Mouse (Mus musculus): Measurements from ENCODE around the gene Gopc. TPM values are rescaled to one million over a fixed set of nuclear protein-coding genes. Genes with fewer than 3 reads are reported as not detected.
"Not testable (repeated sequence)": the region's sequence is repeated elsewhere in the genome, so short reads cannot be mapped to it uniquely, and the experiment has no call there.

The Gopc gene
- polyA plus RNA-seq, 1 experiment from 2014 or later: 26.2 TPM

DNA sequence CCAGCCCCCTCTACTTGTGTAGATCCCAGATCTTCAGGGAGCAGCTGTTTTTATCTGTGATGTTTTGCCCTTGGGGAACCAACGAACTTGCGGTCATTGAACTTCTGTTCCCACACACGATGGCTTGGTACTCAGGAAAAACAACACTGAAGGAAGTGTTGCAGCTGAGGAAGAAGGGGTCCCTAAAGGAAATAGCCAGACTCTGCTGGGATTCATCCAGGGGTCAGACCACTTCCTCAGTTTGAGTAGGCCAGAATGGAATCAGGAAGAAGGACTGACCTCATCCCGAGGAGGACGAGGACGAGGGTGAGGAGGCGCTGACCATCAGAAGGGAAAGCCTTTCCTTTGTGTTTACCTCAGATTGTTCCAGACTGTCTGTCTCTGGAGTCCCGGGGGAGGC, 72.7 kb downstream of the Gopc start:
- DNase-seq (ENCODE audit: low read depth, low spot score) (no peak), ATAC-seq (no peak)
- CTCF ChIA-PET: no interaction called here
- no peak for TF ChIP-seq CTCF (IDR thresholded peaks at IDR 0.05)
- POLR2A ChIA-PET: no interaction called here
- in situ Hi-C loops (cut with MboI; ENCODE audit: low pct_unique_long_range_greater_than_20kb): no loop called here
- no peaks in the 10 kb centered on the region for H3K27me3 ChIP-seq

GRCm38 (mm10) chr10:52304574-52304973, 77.3 kb downstream of the Gopc start:
- no peaks in the 10 kb centered on the region for H3K27me3 ChIP-seq
- DNase-seq (ENCODE audit: low read depth, low spot score) (no peak), ATAC-seq (no peak)
- no peak for TF ChIP-seq CTCF (IDR thresholded peaks at IDR 0.05)
- ChIA-PET POLR2A (no interaction called here), CTCF (interaction anchor here (1.1 kb wide), 1 partner anchor 20 kb away, joined by 3 read pairs; no protein-coding TSS in a partner anchor)
- in situ Hi-C loops (cut with MboI; ENCODE audit: low pct_unique_long_range_greater_than_20kb): no loop called here

DNA sequence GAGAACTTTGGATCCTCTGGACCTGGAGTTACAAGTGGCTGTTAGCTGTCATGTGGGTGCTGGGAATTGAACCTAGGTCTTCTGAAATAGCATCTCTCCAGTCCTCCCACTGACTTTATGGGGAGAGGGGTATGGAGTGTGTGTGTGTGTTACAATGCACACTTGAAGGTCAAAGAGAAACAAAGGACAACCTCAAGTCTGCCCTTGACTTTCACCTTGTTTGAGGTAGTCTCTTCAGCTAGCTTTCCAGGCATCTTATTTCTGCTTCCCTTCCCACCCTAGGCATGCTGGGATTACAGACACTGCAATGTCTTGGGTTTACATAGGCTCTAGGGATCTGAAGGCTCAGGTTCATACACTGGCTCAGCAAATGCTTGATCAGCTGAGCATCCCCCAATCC, 79.7 kb downstream of the Gopc start:
- no peak for TF ChIP-seq CTCF (IDR thresholded peaks at IDR 0.05)
- ChIA-PET POLR2A (no interaction called here), CTCF (no interaction called here)
- in situ Hi-C loops (cut with MboI; ENCODE audit: low pct_unique_long_range_greater_than_20kb): no loop called here
- ATAC-seq (no peak), DNase-seq (ENCODE audit: low read depth, low spot score) (no peak)
- no peaks in the 10 kb centered on the region for H3K27me3 ChIP-seq

DNA sequence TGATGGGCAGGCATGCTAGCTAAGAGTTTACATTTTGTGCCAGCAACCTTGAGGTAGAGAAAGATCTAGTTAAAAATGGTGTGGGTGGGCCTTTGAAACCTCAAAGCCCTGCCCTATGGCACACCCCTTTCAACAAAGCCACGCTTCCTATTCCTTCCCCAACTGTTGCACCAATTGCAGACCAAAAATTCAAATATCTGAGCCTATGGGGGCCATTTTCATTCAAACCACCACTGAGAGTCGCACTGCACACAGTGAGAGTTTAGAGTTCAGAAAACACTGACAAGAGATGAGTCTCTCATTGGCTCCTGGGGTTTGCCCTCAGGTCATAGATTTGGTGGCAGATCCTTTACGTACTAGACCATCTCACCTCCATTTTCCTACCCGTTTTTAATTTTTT, 80.2 kb downstream of the Gopc start:
- ChIA-PET POLR2A (no interaction called here), CTCF (no interaction called here)
- DNase-seq (ENCODE audit: low read depth, low spot score) (no peak), ATAC-seq (no peak)
- no peak for TF ChIP-seq CTCF (IDR thresholded peaks at IDR 0.05)
- H3K27me3 ChIP-seq: no peaks in the 10 kb centered on the region
- in situ Hi-C loops (cut with MboI; ENCODE audit: low pct_unique_long_range_greater_than_20kb): no loop called here

- CTCF ChIA-PET; ATAC-seq; in situ Hi-C loops (cut with MboI; ENCODE audit: low pct_unique_long_range_greater_than_20kb); DNase-seq (ENCODE audit: low read depth, low spot score); H3K27me3 ChIP-seq; POLR2A ChIA-PET: not testable (repeated sequence)
These were observed 83.4 kb downstream of the Gopc start for GRCm38 (mm10) chr10:52298568-52298967.

DNA sequence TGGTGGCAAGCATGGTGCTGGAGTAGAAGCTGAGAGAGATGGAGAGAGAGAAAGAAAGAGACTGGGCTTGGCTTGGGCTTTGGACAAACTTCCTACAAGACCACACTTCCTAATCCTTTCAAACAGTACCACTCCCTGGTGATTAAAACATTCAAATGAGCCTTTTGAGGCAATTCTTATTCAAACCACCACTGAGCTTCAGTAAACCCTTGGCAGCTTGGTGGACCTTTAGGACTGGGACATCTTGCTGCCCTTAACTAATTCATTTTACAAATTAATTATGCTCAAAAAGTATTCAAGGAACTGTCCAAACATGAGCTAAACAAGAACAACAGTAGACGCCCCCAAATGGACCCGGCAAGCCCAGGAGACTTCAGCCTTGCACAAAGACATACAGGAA, 86.0 kb downstream of the Gopc start:
- ChIA-PET POLR2A (no interaction called here), CTCF (no interaction called here)
- DNase-seq (ENCODE audit: low read depth, low spot score) (no peak), ATAC-seq (no peak)
- no peak for TF ChIP-seq CTCF (IDR thresholded peaks at IDR 0.05)
- no peaks in the 10 kb centered on the region for H3K27me3 ChIP-seq
- in situ Hi-C loops (cut with MboI; ENCODE audit: low pct_unique_long_range_greater_than_20kb): no loop called here

GRCm38 (mm10) chr10:52293921-52294577, 87.9 kb downstream of the Gopc start:
- ATAC-seq (no peak), DNase-seq (ENCODE audit: low read depth, low spot score) (no peak)
- CTCF ChIA-PET: no interaction called here
- in situ Hi-C loops (cut with MboI; ENCODE audit: low pct_unique_long_range_greater_than_20kb): no loop called here
- H3K27me3 ChIP-seq: no peaks in the 10 kb centered on the region
- TF ChIP-seq CTCF (IDR thresholded peaks at IDR 0.05): no peak
- POLR2A ChIA-PET: interaction anchor here (0.6 kb wide), 1 partner anchor 75 kb away, joined by 3 read pairs; no protein-coding TSS in a partner anchor

DNA sequence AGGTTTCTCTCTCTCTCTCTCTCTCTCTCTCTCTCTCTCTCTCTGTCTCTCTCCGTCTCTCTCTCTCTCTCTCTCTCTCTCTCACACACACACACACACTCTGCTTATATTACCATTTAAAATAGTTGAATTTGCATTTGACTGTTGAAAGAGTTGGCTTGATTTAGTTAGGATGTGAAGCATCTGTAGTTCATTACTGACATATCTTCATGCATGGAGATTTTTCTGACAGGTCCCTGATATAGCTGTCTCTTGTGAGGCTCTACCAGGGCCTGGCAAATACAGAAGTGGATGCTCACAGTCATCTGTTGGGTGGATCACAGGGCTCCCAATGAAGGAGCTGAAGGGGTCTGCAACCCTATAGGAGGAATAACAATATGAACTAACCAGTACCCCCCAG, 89.5 kb downstream of the Gopc start:
- in situ Hi-C loops (cut with MboI; ENCODE audit: low pct_unique_long_range_greater_than_20kb); CTCF ChIA-PET; DNase-seq (ENCODE audit: low read depth, low spot score); H3K27me3 ChIP-seq; ATAC-seq; POLR2A ChIA-PET: not testable (repeated sequence)

- ATAC-seq (no peak), DNase-seq (ENCODE audit: low read depth, low spot score) (no peak)
These were observed 92.7 kb downstream of the Gopc start for GRCm38 (mm10) chr10:52289261-52289660.

GRCm38 (mm10) chr10:52287852-52288533, 93.9 kb downstream of the Gopc start:
- ChIA-PET POLR2A (interaction anchor here (0.7 kb wide), 1 partner anchor 13 kb away, joined by 3 read pairs; no protein-coding TSS in a partner anchor), CTCF (no interaction called here)
- no peaks in the 10 kb centered on the region for H3K27me3 ChIP-seq
- ATAC-seq (no peak), DNase-seq (ENCODE audit: low read depth, low spot score) (no peak)
- in situ Hi-C loops (cut with MboI; ENCODE audit: low pct_unique_long_range_greater_than_20kb): no loop called here
- no peak for TF ChIP-seq CTCF (IDR thresholded peaks at IDR 0.05)

More at GRCm38 (mm10) chr10:52289261-52289660, 92.7 kb downstream of the Gopc start:
- POLR2A ChIA-PET: no interaction called here
- H3K27me3 ChIP-seq: no peaks in the 10 kb centered on the region
- CTCF ChIA-PET: no interaction called here
- TF ChIP-seq CTCF (IDR thresholded peaks at IDR 0.05): no peak
- in situ Hi-C loops (cut with MboI; ENCODE audit: low pct_unique_long_range_greater_than_20kb): no loop called here

Other genes starting within 250 kb of the Gopc start
- gene Ros1, start 186.9 kb downstream of the Gopc start, polyA plus RNA-seq (2021): 0.03 TPM
- 9.1 TPM for gene Dcbld1, start 148.5 kb downstream of the Gopc start, polyA plus RNA-seq (2021)
- not detected for gene Gm26741, start 23.4 kb downstream of the Gopc start, polyA plus RNA-seq (2021)
- gene Nepn, start 6.8 kb upstream of the Gopc start, polyA plus RNA-seq (2021): not detected
- gene Nus1, start 35.4 kb upstream of the Gopc start, polyA plus RNA-seq (2021): 58.2 TPM